Mouse (Mus musculus) left cerebral cortex, adult 8-10 months (tissue): ENCODE data around the gene Gm20481. TPM values are rescaled to one million over a fixed set of nuclear protein-coding genes. Genes with fewer than 3 reads are reported as not detected.
A peak's percentile ranks its signal among the peaks of the same experiment; 100 is the strongest.
"Not testable (repeated sequence)": the region's sequence is repeated elsewhere in the genome, so short reads cannot be mapped to it uniquely, and the experiment has no call there.

ENCODE experiments used
- DNase-seq, 2 experiments: peaks; one replicate each; pipeline ENCODE4 v3.0.0; 2022; ENCODE audit warnings: low spot score in 2 of 2
- total RNA-seq, 4 experiments: library from RNA; stranded (reverse); gene quantifications; 2 replicates each; pipeline ENCODE4 v1.2.4; 2022

The Gm20481 gene
- total RNA-seq, 4 experiments from 2014 or later, result not detected

DNA sequence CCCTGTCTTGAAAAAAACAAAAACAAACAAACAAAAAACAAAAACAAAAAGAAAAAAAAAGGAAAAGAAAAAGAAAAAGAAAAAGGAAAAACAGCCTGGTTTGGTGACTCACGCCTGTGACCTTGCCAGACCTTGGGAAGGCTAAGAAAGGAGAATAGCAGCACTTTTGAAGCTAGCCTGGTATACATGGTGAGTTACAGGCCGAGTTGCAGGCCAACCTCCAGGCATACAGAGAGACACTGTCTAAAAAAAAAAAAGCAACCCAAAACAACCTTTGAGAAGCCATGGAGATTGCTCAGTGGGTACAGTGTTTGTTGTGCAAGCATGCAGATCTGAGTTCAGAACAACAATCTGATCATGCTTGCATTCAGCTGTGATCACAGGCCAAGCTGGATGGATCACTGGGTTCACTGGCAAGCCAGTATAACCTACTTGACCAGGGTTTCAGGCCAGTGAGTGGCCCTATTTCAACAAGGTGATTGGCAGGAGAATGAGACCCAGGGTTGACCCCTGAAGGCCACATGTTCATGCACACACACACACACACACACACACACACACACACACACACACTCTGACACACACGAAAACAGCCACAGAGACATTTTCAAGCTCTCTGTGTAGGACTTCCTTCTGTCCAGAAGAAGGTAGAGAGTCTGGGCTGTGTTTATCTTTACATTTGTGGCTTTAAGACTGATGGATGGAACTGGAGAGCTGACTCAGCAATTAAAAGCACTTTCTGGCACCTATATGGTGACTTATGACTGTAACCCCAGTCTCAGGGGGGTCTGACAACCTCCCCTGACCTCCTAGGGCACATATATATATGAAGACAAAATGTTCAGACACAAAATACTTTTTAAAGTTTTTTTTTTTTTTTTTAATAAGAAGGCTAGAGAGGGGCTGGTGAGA lies 6.1 kb downstream of the Gm20481 start:
- no peak for DNase-seq

DNA sequence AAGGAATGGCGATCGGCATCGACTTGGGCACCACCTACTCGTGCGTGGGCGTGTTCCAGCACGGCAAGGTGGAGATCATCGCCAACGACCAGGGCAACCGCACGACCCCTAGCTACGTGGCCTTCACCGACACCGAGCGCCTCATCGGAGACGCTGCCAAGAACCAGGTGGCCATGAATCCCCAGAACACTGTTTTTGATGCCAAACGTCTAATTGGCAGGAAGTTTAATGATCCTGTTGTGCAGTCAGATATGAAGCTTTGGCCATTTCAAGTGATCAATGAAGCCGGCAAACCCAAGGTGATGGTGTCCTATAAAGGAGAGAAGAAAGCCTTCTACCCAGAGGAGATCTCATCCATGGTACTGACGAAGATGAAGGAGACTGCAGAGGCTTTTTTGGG lies 7.3 kb downstream of the Gm20481 start:
- no peak for DNase-seq

DNA sequence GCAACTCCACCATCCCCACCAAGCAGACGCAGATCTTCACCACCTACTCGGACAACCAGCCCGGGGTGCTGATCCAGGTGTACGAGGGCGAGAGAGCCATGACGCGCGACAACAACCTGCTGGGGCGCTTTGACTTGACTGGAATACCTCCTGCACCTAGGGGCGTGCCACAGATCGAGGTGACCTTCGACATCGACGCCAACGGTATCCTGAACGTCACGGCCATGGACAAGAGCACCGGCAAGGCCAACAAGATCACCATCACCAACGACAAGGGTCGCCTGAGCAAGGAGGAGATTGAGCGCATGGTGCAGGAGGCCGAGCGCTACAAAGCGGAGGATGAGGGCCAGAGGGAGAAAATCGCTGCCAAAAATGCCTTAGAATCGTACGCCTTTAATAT lies 8.5 kb downstream of the Gm20481 start:
- DNase-seq, result no peak

DNA sequence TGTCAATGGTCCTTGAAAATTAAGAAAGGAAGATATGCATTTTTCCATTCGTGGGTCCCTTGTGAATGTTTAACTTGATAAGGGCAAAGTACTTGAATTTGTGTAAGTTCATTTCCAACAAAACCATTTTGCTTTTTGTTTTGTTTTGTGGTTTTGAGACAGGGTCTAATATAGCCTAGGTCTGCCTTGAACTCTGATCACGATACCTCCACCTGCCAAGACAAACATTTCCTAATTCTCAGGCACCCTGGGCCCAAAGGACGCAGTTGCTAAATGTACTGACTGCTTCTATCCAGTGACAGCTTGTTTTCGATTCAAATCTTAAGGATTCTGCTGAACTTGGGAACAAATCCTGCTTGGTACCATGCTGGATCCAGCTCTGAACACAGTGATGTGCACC lies 9.9 kb downstream of the Gm20481 start:
- no peak for DNase-seq

DNA sequence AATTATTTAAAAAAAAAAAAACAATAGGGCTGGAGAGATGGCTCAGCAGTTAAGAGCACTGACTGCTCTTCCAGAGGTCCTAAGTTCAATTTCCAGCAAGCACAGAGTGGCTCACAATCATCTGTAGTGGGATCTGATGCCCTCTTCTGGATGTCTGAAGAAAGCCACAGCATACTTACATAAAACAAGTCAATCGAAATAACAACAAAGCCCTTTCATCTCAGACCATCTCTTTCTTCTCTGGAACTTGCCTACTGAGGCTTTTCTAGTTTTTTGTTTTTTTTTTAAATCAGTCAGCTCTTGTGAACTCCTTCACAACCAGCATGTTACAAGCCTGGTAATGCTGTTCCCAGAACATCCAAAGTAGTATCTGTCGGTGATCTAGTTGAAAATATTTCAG lies 10.9 kb downstream of the Gm20481 start:
- DNase-seq, result no peak

DNA sequence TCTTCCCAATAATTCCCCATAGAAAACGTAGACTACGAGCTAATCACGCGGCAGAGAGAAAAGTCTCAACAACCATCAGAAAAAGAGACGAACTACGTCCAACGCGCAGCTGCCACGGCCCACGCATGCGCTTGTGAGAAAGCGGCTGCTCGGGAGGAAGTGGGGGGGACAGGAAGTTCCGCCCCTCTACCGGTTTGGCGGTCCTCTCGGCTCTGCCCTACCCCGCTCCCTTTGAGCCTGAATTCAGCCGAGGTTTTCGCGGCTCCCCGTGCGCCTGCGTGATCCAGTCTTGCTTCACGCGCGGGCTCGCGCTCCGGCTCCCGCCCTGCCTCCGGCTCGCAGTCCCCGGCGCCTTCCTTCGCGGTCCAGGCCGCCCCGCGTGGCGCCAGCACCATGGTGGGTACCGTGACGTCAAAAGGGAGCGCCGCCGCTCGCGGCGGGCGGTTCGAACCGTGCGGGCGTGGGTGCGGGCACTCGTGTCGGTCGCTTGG lies 12.0 kb downstream of the Gm20481 start, which contains the start of gene Lsm2:
Gene Lsm2, plus strand, starts transcription at position 173 of the 491 bp plus-strand sequence.
- peak; percentile 88 to 90 for DNase-seq

DNA sequence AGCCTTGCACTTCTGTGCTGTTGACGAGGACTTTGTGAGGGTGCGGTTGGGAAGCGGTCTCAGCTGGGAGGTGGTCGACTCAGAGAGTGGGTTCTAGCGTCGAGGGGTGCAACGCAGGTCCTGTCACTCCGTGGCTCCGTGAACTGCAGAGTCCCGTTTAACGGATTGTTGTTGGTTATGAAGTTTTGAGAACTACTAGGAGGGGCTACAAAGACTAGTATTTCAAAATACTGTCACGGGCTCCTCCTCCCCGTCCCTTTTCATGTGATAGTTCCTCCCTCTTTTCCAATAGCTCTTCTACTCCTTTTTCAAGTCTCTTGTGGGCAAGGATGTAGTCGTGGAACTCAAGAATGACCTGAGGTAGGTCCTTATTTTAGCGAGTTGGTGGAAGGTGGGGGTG lies 12.6 kb downstream of the Gm20481 start:
- no peak for DNase-seq

DNA sequence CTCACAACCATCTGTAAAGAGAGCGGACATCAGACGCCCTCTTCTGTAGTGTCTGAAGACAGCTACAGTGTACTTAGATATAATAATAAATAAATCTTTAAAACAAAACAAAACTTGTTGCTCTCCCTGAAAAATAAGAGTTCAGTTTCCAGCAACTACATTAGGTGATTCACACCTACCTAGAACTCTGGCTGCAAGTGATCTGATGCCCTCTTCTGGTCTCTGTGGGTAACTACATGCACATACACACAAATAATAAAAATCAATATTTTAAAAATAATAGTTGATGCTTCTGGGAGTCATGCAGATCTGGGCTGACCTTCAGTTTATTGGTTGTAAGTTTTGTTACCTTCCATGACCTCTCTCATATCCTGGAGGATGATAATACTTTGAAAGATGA lies 14.5 kb downstream of the Gm20481 start:
- no peak for DNase-seq

DNA sequence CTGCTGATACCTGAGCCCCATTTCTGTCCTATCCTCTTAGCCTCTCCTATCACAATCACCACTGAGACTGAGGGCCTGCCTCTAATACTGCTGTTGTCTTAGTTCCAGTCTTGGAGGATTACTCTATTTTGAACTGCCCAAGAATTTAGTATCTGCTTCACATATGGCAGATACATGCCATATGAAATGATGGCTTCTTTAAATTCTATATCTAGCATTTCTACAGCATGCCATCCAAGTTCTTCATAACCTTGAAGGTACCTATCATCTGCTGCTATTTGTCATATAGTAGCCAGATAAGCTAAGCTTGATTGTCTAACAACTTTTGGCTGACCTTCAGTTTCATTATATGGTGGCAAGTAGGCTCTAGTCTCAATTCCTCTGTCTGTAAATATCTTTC lies 25.0 kb downstream of the Gm20481 start:
- DNase-seq, result no peak

DNA sequence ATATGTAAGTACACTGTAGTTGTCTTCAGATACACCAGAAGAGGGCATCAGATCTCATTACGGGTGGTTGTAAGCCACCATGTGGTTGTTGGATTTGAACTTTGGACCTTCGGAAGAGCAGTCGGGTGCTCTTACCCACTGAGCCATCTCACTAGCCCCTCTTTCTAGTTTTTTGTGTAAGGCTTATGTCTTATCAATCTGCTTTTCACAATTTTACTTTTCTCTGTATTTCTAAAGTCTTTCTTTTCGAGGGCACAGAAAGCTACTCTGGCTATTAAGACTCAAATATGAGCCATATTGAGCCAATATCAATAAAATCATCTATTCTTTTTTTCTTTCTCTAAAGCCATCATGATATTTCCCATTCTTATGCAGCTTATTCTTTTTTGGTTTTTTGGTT lies 25.5 kb downstream of the Gm20481 start:
- DNase-seq, result not testable (repeated sequence)

DNA sequence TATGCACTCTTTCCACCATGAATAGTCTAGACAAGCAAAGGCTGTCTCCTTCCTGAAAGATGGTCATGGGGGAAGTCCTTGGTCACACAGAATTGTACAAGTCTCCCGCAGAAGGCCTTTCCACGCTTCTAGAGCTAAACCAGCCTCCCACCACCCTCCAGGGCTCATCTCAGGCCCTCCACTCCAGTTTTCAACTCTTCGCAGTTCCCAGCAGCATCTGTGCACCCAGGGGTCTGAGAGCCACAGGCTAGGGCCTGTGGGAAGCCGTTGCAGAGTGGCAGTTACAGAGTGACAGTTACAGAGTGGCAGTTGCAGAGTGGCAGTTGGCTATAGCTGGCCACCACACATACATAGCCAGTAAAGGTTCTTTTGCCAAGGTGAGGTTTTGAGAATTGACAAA lies 26.2 kb downstream of the Gm20481 start:
- not testable (repeated sequence) for DNase-seq

DNA sequence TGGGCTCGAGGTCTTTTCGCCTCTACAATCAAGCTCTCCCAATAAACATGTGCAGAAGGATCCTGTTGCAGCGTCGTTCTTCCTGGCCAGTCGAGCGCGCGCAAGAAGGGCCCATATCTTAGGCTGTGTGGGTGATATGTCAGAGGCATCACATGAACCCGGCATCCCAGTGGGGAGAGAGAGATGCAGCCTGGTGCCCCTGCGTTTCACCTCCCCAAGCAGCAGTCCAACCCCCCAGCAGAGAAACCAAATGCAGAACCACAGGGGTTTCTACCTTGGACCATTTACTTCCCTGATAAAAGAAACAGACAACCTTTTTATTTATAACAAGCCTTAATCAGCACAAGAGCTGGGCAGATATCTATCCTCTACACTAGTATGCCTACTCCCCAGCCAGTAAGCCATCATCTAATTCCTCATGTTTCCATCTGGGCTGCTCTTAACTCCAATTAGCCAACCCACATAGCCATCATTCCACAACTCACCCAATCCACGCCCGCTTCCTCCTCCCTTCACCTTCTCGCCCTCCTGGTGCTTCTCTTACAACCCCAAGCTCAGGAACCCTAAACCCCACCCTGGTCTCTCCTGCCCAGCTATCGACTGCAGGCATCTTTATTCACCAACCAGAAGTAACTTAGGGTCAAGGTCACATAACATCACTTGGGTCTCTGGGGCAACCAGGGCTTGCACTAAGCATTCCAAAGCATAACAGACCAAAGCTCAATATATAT lies 26.9 kb downstream of the Gm20481 start:
- DNase-seq, result no peak

DNA sequence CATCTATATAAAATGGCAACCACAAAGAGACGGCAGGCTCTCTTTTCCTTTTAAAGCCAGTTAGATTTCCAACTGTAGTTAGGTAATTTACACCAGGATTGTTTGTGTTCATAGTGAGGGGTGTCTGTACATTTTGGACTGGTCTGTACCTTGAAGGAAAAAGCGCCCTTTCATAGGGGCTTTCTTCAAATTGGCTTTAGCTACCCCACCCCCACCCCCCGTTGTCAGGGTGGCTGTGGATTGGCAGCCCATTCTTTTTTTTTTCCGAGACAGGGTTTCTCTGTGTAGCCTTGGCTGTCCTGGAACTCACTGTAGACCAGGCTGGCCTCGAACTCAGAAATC lies 27.4 kb downstream of the Gm20481 start:
- no peak for DNase-seq

DNA sequence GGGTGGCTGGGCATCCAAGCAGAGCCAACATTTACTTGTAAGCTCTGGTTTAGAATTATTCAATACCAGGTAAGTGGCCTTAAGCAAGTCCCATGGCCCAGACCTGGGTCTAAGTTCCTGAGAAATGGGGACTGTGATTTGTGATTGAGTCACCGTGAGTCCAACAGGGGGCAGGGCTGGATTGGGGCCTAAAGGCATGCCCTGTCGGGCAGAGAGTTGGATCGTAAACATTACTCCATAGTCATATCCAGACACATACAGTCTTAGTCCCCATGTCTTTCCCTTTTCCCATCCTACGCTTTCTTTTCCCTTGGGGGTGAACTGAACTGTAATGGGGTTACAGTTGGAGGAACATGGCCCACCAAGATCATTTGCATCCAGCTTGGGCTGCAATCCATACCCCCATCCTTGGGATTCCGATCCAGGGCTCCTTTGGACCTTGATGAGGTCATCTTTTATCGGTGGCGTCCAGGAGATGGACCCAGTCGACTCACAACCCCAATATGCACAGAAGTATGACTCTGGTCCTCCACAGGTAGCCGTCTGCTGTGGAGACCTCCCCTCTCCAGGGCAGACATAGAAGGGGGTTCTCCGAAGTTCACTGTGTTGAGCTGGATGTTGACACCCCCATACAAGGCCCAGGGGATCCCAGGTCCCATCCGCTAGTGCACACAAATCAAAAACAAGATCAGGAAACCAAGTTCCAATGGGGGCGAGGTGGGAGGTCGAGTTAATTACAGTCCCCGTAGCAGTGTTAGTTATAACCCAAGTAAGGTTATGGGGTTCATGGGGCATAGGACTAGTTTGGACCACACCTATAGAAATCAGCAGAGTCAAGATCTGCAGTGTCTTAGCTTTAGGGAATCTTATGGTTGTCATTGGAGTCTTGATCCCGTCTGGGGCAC lies 29.1 kb downstream of the Gm20481 start:
- no peak for DNase-seq

DNA sequence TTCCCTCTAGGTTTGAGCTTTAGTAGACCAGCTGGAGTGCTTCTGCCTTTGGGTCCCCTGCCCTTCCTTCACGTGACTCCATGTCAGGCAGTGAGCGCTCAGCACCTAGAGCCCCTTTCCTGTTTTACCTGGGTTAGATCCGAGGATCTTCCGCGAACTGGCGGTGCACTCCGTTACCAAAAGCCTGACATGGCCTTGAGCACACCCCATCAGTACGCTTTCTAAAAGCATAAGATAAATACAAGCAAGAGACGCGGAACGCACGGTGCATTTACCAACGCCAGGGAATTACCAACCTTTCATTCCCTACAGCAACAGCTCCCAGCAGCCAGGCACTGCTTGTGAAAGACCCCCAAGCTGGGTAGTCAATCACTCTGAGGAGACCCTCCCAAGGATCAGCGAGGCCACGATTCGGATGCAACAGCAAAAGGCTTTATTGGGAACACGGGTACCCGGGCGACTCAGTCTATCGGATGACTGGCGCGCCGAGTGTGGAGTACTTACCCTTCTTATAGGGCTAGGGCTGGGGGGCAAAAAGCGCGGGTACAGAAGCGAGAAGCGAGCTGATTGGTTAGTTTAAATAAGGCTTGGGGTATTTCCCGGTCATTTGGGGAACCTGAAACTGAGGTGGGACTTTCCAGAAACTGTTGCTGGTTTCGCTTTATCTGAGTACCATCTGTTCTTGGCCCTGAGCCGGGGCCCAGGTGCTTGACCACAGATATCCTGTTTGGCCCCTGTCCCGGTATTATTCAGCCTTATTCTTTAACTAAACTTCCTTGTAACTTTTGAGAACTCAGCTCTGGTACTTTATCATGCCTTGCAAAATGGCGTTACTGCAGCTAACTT lies 30.4 kb downstream of the Gm20481 start:
- DNase-seq, result not testable (repeated sequence)

DNA sequence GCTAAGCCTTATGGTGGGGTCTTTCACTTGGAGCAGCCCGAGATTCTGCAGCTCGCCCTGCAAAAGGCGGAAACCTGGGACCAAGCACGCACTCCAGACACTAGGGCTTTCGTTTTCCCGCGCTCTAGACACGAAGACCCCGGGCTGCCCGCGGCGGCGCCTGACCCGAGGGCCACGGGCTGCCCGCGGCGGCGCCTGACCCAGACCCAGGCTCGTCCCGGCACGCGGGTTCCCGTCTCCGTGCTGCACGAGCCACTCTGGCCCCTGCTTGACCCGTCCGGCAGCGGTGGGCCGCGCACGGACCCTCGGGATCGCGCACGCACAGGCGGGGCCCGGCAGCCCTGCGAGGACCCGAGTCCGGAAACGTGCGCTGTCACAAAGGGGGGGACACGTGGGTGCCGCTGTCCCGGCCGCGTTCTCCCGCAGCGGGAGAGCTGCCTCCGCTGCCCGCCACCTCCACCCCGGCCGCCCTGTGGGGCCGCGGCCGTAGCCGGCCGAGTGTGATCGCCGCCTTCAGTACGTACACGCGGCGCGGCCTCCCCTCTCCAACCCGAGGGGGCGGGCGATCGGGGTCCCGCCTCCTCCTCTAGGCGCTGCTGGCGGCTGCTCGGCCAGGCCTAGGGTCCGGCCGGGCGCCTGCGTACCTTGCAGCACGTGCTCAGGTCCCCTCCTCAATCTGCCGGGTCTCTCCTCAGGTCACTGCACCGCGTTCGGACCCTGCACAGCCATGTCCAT lies 31.2 kb downstream of the Gm20481 start, which contains the start of gene Vars:
Gene Vars, plus strand, starts transcription at position 271 of the 735 bp plus-strand sequence.
- DNase-seq, result peak; percentile 69 to 74

DNA sequence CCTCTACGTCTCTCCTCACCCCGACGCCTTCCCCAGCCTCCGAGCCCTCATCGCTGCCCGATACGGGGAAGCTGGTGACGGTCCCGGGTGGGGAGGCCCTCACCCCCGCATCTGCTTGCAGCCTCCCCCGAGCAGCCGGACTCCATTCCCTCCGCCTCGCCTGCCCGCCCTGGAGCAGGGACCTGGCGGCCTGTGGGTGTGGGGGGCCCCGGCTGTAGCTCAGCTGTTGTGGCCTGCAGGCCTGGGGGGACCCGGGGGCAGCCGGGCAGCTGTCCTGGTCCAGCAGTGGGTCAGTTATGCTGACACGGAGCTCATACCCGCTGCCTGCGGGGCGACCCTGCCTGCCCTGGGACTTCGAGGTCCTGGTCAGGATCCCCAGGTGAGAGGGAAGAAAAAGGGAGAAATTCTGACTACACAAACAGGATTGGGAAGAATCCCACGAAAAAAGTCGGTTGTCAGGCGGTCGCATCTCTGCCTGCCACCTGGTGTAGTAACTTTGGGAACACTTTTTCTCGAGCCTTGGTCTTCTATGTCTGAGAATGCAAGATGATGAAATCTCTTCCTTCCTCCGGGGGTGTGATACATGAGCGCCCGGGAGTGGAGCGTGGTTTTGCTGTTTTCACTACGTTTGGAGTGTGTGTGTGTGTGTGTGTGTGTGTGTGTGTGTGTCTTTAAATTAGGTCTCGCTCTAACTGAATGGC lies 31.9 kb downstream of the Gm20481 start:
- DNase-seq, result no peak

DNA sequence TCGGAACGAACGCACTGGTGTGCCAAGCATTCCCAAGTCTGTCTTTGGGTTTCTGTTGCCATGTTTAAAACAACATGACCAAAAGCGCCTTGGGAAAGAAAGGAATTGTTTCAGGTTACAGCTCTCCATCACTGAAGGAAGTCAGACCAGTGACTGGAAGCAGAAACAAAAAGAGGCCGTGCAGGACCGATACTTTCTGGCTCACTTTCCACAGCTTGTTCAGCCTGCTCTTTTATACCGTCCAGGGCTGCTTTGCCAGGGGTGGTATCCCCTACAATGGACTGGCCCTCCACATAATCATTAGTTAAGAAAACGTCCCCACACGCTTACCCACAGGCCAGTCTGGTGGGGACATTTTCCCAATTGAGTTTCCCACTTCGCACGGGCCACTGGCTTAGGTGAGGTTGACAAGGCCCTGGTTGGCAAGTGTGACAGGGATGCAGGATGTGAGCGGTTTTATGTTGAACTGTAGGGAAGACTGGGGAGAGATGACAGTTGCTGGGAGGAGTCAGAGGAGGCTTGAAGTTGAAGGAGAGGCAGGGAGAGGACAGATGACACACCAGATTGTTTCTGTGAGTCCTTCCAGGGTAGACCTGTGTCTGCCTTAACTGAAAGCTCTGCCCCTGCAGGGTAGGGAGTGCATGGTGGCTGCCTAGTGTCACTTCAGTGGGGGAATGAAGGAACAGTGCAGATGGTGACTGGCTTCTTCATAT lies 32.6 kb downstream of the Gm20481 start:
- no peak for DNase-seq
